Mouse (Mus musculus): ENCODE results near the gene Krtap3-2.
"Not testable (repeated sequence)": the region's sequence is repeated elsewhere in the genome, so short reads cannot be mapped to it uniquely, and the experiment has no call there.

The Krtap3-2 gene

GRCm38 (mm10) chr11:99556753-99557152, at the start of gene Krtap3-2:
TSS of gene Krtap3-2 (minus strand) at chr11:99556853.
- no peak for ATAC-seq (ENCODE audit: insufficient number of reproducible peaks, low FRiP score, low TSS enrichment)

- not testable (repeated sequence) for ATAC-seq (ENCODE audit: insufficient number of reproducible peaks, low FRiP score, low TSS enrichment)
Observed at GRCm38 (mm10) chr11:99603208-99603607, 46.6 kb upstream of the Krtap3-2 start, which contains the start of gene Gm11938. TSS of gene Gm11938 (minus strand) at chr11:99603308.

GRCm38 (mm10) chr11:99597742-99598141, 41.1 kb upstream of the Krtap3-2 start, which contains the start of gene Krtap9-3:
TSS of gene Krtap9-3 (minus strand) at chr11:99598105.
- not testable (repeated sequence) for ATAC-seq (ENCODE audit: insufficient number of reproducible peaks, low FRiP score, low TSS enrichment)

GRCm38 (mm10) chr11:99590981-99591380, 34.3 kb upstream of the Krtap3-2 start, which contains the start of gene Krtap1-3:
TSS of gene Krtap1-3 (minus strand) at chr11:99591339.
- no peak for ATAC-seq (ENCODE audit: insufficient number of reproducible peaks, low FRiP score, low TSS enrichment)

- ATAC-seq (ENCODE audit: insufficient number of reproducible peaks, low FRiP score, low TSS enrichment), result no peak
Observed at GRCm38 (mm10) chr11:99585096-99585495, 28.4 kb upstream of the Krtap3-2 start.

GRCm38 (mm10) chr11:99583245-99583704, 26.6 kb upstream of the Krtap3-2 start, which contains the start of gene Krtap1-4:
TSS of gene Krtap1-4 (minus strand) at chr11:99583654.
- no peak for ATAC-seq (ENCODE audit: insufficient number of reproducible peaks, low FRiP score, low TSS enrichment)

GRCm38 (mm10) chr11:99581564-99581963, 24.9 kb upstream of the Krtap3-2 start:
- no peak for ATAC-seq (ENCODE audit: insufficient number of reproducible peaks, low FRiP score, low TSS enrichment)

GRCm38 (mm10) chr11:99581051-99581450, 24.4 kb upstream of the Krtap3-2 start:
- no peak for ATAC-seq (ENCODE audit: insufficient number of reproducible peaks, low FRiP score, low TSS enrichment)

- ATAC-seq (ENCODE audit: insufficient number of reproducible peaks, low FRiP score, low TSS enrichment), result no peak
Observed at GRCm38 (mm10) chr11:99580636-99581035, 24.0 kb upstream of the Krtap3-2 start, which contains the start of gene Krtap1-5. TSS of gene Krtap1-5 (minus strand) at chr11:99581016.

GRCm38 (mm10) chr11:99574106-99574505, 17.5 kb upstream of the Krtap3-2 start:
- ATAC-seq (ENCODE audit: insufficient number of reproducible peaks, low FRiP score, low TSS enrichment), result no peak; the same call in 1 of the 2 replicates

GRCm38 (mm10) chr11:99573164-99573563, 16.5 kb upstream of the Krtap3-2 start:
- ATAC-seq (ENCODE audit: insufficient number of reproducible peaks, low FRiP score, low TSS enrichment), result no peak

- ATAC-seq (ENCODE audit: insufficient number of reproducible peaks, low FRiP score, low TSS enrichment), result no peak
Observed at GRCm38 (mm10) chr11:99566530-99566929, 9.9 kb upstream of the Krtap3-2 start, which contains the start of gene Krtap3-1. TSS of gene Krtap3-1 (minus strand) at chr11:99566630.

- ATAC-seq (ENCODE audit: insufficient number of reproducible peaks, low FRiP score, low TSS enrichment), result no peak
Observed at GRCm38 (mm10) chr11:99562580-99562979, 5.9 kb upstream of the Krtap3-2 start.

- no peak for ATAC-seq (ENCODE audit: insufficient number of reproducible peaks, low FRiP score, low TSS enrichment)
Observed at GRCm38 (mm10) chr11:99559366-99559765, 2.7 kb upstream of the Krtap3-2 start, which contains the start of gene Gm11939. TSS of gene Gm11939 (minus strand) at chr11:99559466.

- no peak for ATAC-seq (ENCODE audit: insufficient number of reproducible peaks, low FRiP score, low TSS enrichment)
Observed at GRCm38 (mm10) chr11:99557976-99558745, 1.5 kb upstream of the Krtap3-2 start.

GRCm38 (mm10) chr11:99556195-99556594, 458 bp downstream of the Krtap3-2 start:
- no peak for ATAC-seq (ENCODE audit: insufficient number of reproducible peaks, low FRiP score, low TSS enrichment)

GRCm38 (mm10) chr11:99550765-99551164, 5.9 kb downstream of the Krtap3-2 start, which contains the start of gene Krtap3-3:
TSS of gene Krtap3-3 (minus strand) at chr11:99550865.
- ATAC-seq (ENCODE audit: insufficient number of reproducible peaks, low FRiP score, low TSS enrichment), result no peak

- ATAC-seq (ENCODE audit: insufficient number of reproducible peaks, low FRiP score, low TSS enrichment), result no peak
Observed at GRCm38 (mm10) chr11:99547892-99548291, 8.8 kb downstream of the Krtap3-2 start.

- no peak for ATAC-seq (ENCODE audit: insufficient number of reproducible peaks, low FRiP score, low TSS enrichment)
Observed at GRCm38 (mm10) chr11:99539721-99540120, 16.9 kb downstream of the Krtap3-2 start.

- no peak for ATAC-seq (ENCODE audit: insufficient number of reproducible peaks, low FRiP score, low TSS enrichment)
Observed at GRCm38 (mm10) chr11:99521288-99521860, 35.3 kb downstream of the Krtap3-2 start, which contains the start of gene Krt39. TSS of gene Krt39 (minus strand) at chr11:99521338.

- no peak for ATAC-seq (ENCODE audit: insufficient number of reproducible peaks, low FRiP score, low TSS enrichment)
Observed at GRCm38 (mm10) chr11:99514098-99514497, 42.6 kb downstream of the Krtap3-2 start.

All from cerebellum, adult (tissue).